Mouse (Mus musculus) forebrain, embryonic 11.5 days (tissue): ENCODE data around the gene Dhfr. TPM values are rescaled to one million over a fixed set of nuclear protein-coding genes. Genes with fewer than 3 reads are reported as not detected.

Experiments used
- ATAC-seq: fragments of 200-750 bp; cut with Nextera tagmentation; replicated peaks from 2 replicates; pipeline ENCODE4 v1.8.0; 2017; ENCODE audit warnings: moderate TSS enrichment; ENCODE audit not compliant: low FRiP score
- DNase-seq: peaks from one replicate; pipeline ENCODE4 v3.0.0-alpha.2; 2017; ENCODE audit warnings: low spot score
- H3K27ac ChIP-seq: fragments of 300-500 bp; sonication (generic); 2 replicates; pipeline ENCODE4 v1.5.1; 2014; ENCODE audit warnings: low read depth, low read length
- H3K27me3 ChIP-seq: fragments of 300-500 bp; sonication (generic); 2 replicates; pipeline ENCODE4 v1.6.1; 2014; ENCODE audit warnings: mild to moderate bottlenecking, low read length, mixed read lengths; ENCODE audit not compliant: control insufficient read depth, insufficient read depth
- H3K36me3 ChIP-seq: fragments of 300-500 bp; sonication (generic); 2 replicates; pipeline ENCODE4 v1.6.1; 2014; ENCODE audit warnings: mild to moderate bottlenecking, low read length, moderate library complexity, mixed read lengths; ENCODE audit not compliant: control insufficient read depth, insufficient read depth
- H3K4me1 ChIP-seq: fragments of 300-500 bp; sonication (generic); replicated peaks from 2 replicates; pipeline ENCODE4 v1.6.1; 2014; ENCODE audit warnings: low read length, mixed read lengths; ENCODE audit not compliant: control insufficient read depth, insufficient read depth
- H3K4me2 ChIP-seq: fragments of 300-500 bp; sonication (generic); 2 replicates; pipeline ENCODE4 v1.6.1; 2014; ENCODE audit warnings: low read depth, mild to moderate bottlenecking, low read length, moderate library complexity, mixed read lengths; ENCODE audit not compliant: severe bottlenecking
- H3K4me3 ChIP-seq: fragments of 300-500 bp; sonication (generic); 2 replicates; pipeline ENCODE4 v1.5.1; 2014; ENCODE audit warnings: low read depth, low read length
- H3K9ac ChIP-seq: fragments of 300-500 bp; sonication (generic); 2 replicates; pipeline ENCODE4 v1.6.1; 2014; ENCODE audit warnings: low read length
- H3K9me3 ChIP-seq: fragments of 300-500 bp; sonication (generic); 2 replicates; pipeline ENCODE4 v1.6.1; 2016; ENCODE audit warnings: low read length, mixed read lengths; ENCODE audit not compliant: control insufficient read depth
- WGBS: fragments of 180-500 bp; shearing (Covaris S2); extraction: QIAGEN DNeasy Blood & Tissue Kit; methylation state at CpG from one replicate; pipeline ENCODE4 v1.1.7; 2014; 5-methylcytosine and 5-hydroxymethylcytosine counted together
- polyA plus RNA-seq: library from polyadenylated mRNA; unstranded; fragments of >200 nt; fragmentation: Nextera tagmentation; extraction: Ambion mirVana; gene quantifications from 2 replicates; pipeline ENCODE4 v1.2.1, GENCODE M21; 2014

The Dhfr gene
- polyA plus RNA-seq, 1 experiment from 2014 or later = 29.6 TPM

DNA sequence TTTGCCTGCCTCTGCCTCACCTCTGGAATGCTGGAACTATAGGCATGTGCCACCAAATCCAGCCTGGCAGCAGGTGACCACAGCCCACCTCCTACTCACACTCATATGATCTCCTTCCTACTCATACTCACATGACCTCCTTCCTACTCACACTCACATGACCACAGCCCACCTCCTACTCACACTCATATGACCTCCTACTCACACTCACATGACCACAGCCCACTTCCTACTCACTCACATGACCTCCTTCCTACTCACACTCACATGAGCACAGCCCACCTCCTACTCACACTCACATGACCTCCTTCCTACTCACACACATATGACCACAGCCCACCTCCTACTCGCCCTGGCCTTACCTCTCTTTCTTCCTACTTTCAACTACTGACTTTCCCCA is 17.7 kb upstream of the Dhfr start:
- Histone ChIP-seq H3K4me1 (no peaks in the 10 kb centered on the region), H3K36me3 (no peaks in the 10 kb centered on the region), H3K4me3 (no peak overlapping the region), H3K27ac (no peak overlapping the region), H3K27me3 (no peaks in the 10 kb centered on the region), H3K9ac (no peak overlapping the region), H3K9me3 (no peaks in the 10 kb centered on the region), H3K4me2 (no peak overlapping the region)
- DNase-seq = no peak
- ATAC-seq = no peak
- 85% methylated on average over 1 of the region's 1 CpGs for WGBS

DNA sequence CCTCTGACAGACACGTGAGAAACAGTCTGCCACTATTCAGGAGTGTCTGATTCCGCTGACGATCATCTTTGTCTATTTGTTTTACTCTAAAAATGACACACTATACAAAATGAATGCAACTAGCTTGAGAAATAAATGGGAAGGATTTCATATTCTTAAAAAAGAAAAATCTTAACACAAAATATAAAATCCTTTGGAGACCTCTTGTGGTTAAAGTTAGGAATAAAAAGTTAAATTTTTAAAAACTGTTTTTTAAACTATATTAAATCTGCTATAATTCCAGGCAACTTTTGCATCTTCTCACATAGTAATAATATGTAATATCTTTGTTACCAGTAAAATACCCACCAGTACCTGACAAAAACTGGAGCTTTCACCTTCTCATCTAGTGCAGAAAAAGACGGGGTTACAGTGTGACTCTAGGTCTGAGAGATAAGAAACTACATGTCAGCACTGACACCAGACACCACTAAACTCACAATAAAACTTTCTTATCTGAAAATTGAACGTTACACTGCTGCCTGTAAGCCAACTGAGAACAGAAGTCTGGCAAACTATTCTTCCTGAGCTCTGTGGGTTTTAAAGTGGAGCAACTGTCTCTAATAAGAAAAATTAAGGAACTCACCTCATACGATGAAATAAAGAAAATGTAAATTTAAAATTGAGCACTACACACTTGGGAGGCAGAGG is 16.6 kb upstream of the Dhfr start:
- Histone ChIP-seq H3K4me1 (no peaks in the 10 kb centered on the region), H3K36me3 (no peaks in the 10 kb centered on the region; the same call in 1 of the 2 replicates), H3K27me3 (no peaks in the 10 kb centered on the region), H3K4me3 (no peak overlapping the region), H3K9ac (no peak overlapping the region), H3K4me2 (no peak overlapping the region), H3K9me3 (no peaks in the 10 kb centered on the region), H3K27ac (no peak overlapping the region)
- WGBS = 90% methylated on average over 6 of the region's 6 CpGs
- no peak for DNase-seq
- ATAC-seq = no peak

DNA sequence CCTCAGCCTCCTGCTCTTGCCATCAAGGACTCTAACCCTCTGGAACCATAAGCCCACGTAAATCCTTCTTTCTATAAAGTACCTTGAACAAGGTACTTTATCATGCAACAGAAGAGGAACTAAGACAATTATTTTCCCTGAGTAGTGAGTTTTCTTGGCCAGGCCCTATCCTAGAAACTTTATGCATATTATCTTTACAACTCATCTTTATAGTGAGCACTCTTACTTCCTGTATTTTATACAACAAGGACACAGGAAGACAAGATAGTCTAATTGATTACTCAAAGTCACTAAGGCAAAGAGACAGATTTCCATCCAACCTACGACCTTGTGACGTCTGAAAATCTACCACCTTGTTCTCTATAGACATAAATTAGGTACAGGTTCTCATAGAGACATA is 14.7 kb upstream of the Dhfr start:
- Histone ChIP-seq H3K4me2 (no peak overlapping the region), H3K9ac (no peak overlapping the region), H3K4me1 (no peaks in the 10 kb centered on the region), H3K36me3 (no peaks in the 10 kb centered on the region; the same call in 1 of the 2 replicates), H3K4me3 (no peak overlapping the region), H3K27ac (no peak overlapping the region), H3K27me3 (no peaks in the 10 kb centered on the region), H3K9me3 (no peaks in the 10 kb centered on the region)
- no peak for ATAC-seq
- DNase-seq = no peak
- 87% methylated on average over 3 of the region's 3 CpGs for WGBS

DNA sequence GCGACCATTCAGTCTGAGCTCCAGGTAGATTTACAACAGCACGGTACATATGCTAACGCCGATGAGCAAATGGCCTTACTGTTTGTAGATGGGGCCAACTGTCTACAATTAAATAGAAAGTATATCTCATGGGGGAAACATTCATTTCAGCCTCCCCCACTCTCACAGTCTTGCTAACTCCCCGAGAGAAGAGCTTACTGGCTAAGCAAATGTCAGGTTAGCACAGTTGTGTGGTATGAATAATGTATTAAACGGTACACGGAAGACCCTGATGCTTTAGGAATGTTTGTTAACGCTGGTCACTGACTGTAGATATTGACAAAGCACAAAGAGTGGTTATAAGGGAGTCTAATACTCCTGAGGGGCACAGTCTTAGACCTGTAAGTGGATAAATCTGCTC is 10.5 kb upstream of the Dhfr start:
- no peak overlapping the region for H3K4me3 ChIP-seq
- H3K4me2 ChIP-seq = no peak overlapping the region
- no peak overlapping the region for H3K9ac ChIP-seq
- H3K27me3 ChIP-seq = no peaks in the 10 kb centered on the region
- DNase-seq = no peak
- no peaks in the 10 kb centered on the region; the same call in 1 of the 2 replicates for H3K36me3 ChIP-seq
- no peak overlapping the region for H3K27ac ChIP-seq
- no peak for ATAC-seq
- WGBS = 93% methylated on average over 8 of the region's 8 CpGs
- no peaks in the 10 kb centered on the region for H3K4me1 ChIP-seq
- H3K9me3 ChIP-seq = no peaks in the 10 kb centered on the region

DNA sequence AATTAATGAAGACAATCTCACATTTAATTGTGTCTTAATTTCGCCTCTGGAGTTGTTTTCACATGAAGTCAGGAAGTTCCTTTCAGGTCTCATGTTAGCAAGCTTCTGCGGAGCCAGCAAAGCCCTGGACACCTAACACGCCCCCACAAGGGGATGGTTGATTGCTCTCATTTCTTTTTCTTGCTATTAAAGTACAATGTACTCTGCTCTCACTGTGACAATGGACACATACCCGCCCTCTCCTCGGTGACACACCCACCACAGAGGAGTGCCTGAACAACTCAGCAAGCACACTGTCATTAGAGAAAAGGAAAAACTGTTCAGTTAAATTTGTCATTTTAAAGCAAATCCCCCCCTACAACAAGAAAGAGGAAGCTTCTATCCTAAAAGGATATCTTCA is 8.2 kb upstream of the Dhfr start:
- H3K27me3 ChIP-seq = no peaks in the 10 kb centered on the region
- WGBS = 86% methylated on average over 5 of the region's 5 CpGs
- H3K9me3 ChIP-seq = no peaks in the 10 kb centered on the region
- H3K4me2 ChIP-seq = no peak overlapping the region
- no peak overlapping the region for H3K4me3 ChIP-seq
- no peak for ATAC-seq
- no peak for DNase-seq
- H3K4me1 ChIP-seq = no peaks in the 10 kb centered on the region
- H3K27ac ChIP-seq = no peak overlapping the region
- no peak overlapping the region for H3K9ac ChIP-seq
- H3K36me3 ChIP-seq = no peaks in the 10 kb centered on the region; the same call in 1 of the 2 replicates

DNA sequence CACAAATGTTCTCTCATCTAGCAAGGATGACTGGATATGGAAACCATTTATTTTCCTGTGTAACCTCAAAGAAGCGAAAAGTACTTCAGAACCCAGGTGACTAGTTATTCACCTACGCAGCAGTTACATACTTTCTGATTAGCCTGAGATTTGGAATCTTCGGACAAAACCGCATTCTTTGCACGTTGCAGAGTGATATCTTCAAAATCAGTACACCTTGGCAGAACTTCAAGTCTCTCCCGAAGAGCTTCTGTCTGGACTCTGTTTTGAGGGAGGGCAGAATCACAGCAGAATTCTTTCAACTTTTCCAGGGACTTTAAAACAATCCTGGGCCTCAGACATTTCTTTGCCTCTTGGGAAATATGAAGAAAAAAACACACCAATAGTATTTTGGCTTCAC is 3.4 kb upstream of the Dhfr start:
- Histone ChIP-seq H3K9ac (no peak overlapping the region), H3K27ac (no peak overlapping the region), H3K36me3 (no peaks in the 10 kb centered on the region), H3K4me3 (no peak overlapping the region), H3K27me3 (no peaks in the 10 kb centered on the region), H3K4me2 (no peak overlapping the region), H3K4me1 (no peaks in the 10 kb centered on the region; the same call in 1 of the 2 replicates), H3K9me3 (no peaks in the 10 kb centered on the region)
- 92% methylated on average over 6 of the region's 6 CpGs for WGBS
- ATAC-seq (no peak), DNase-seq (no peak)

DNA sequence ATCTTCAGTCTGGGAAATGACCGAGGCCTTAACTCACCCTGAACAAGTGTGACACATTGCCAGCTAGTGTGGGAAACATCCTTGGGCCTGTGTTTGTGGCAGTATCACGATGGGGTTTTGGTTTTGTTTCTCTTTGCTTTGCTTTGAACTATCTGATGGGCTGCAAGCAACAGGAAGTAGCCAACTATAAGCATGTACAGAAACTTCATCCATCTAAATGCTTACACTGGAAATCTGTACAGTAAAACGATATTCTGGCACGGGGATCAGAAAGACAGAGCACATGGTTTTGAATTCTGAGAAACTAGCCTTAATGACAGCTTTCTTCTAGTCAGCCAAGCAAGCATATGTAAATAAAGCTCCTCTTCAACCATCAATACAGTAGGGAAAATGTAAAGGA is 570 bp upstream of the Dhfr start:
- Histone ChIP-seq H3K27ac (no peak overlapping the region), H3K9ac (peak overlapping the region; percentile 48; the same call in 1 of the 2 replicates), H3K4me1 (peaks cover 4% of the 10 kb centered on the region; the same call in 1 of the 2 replicates), H3K9me3 (no peaks in the 10 kb centered on the region), H3K4me3 (peak overlapping the region; percentile 68), H3K4me2 (peak overlapping the region; percentile 56), H3K36me3 (no peaks in the 10 kb centered on the region), H3K27me3 (no peaks in the 10 kb centered on the region)
- DNase-seq (no peak), ATAC-seq (no peak; the same call in 1 of the 2 replicates)
- WGBS = 37% methylated on average over 4 of the region's 4 CpGs

DNA sequence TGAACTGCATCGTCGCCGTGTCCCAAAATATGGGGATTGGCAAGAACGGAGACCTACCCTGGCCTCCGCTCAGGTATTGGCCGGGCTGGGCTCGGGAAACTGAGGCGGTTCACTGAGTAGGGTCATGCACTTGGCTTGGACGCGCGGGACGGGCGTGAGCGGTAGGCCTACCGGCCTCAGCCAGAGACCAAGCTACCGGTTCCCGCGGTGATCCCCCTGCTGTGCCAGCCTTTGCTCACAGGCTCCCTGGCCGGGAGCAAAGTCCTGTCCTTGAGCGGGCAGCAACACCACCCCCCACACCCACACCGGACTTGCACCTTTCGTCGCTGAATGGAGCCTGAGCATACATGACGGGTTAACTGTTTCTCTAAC is 732 bp downstream of the Dhfr start:
- ATAC-seq = peak; percentile 67
- peaks cover 4% of the 10 kb centered on the region; the same call in 1 of the 2 replicates for H3K4me1 ChIP-seq
- under 1% methylated on average over 21 of the region's 24 CpGs for WGBS

DNA sequence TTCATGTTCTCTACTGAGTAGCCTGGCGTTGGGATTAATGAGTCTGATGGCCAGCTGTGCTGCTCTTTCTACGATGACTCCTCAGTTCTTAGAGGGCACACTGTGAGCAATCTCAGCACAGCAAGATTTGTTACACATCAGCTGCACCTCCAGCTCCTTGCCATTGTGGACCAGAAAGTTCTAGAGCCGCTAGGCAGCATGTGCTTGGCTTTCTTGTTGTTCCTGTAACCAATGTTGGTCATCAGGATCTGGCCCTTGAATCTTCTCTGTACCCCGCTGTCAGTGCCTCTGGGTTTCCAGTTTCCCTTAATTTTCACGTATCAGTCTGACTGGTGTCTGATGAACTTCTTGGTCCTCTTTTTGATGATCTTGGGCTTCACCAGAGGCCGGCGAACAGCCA is 1.9 kb downstream of the Dhfr start:
- no peak overlapping the region; the same call in 1 of the 2 replicates for H3K9ac ChIP-seq
- H3K27ac ChIP-seq = no peak overlapping the region
- 71% methylated on average over 7 of the region's 7 CpGs for WGBS
- DNase-seq (no peak), ATAC-seq (no peak)
- no peaks in the 10 kb centered on the region for H3K27me3 ChIP-seq
- H3K4me1 ChIP-seq = peaks cover 4% of the 10 kb centered on the region; the same call in 1 of the 2 replicates
- H3K4me3 ChIP-seq = peak overlapping the region; percentile 68
- H3K36me3 ChIP-seq = peaks cover 3% of the 10 kb centered on the region; the same call in 1 of the 2 replicates
- H3K9me3 ChIP-seq = no peaks in the 10 kb centered on the region
- peak overlapping the region; percentile 71 for H3K4me2 ChIP-seq

More for the DNA sequence above, 732 bp downstream of the Dhfr start:
- peak overlapping the region; percentile 56 for H3K9ac ChIP-seq
- no peak overlapping the region for H3K27ac ChIP-seq
- H3K27me3 ChIP-seq = no peaks in the 10 kb centered on the region
- H3K4me2 ChIP-seq = peak overlapping the region; percentile 71
- no peak for DNase-seq
- H3K9me3 ChIP-seq = no peaks in the 10 kb centered on the region
- peak overlapping the region; percentile 68 for H3K4me3 ChIP-seq
- peaks cover 3% of the 10 kb centered on the region; the same call in 1 of the 2 replicates for H3K36me3 ChIP-seq
